In genomic region chr4:149838682-149839081, GRCm38 (mm10) we compare ENCODE assay signal across 9 mouse cellular contexts.
DNase-seq lines count a peak whose midpoint lies in the region; ATAC-seq and TF ChIP-seq lines count a peak whose summit lies in the region.
"Had no signal": no experiment of that assay in that cellular context is flagged by ENCODE, and none has a peak within 500 bp of the region (broad histone marks: within the 10 kb centered on the region; RNA-seq: fewer than 3 reads in every experiment).

No protein-coding gene starts in this region.

- H3K27ac ChIP-seq in testis, adult 2 months (ENCODE audit: control insufficient read depth, insufficient read depth, low read depth, low read length) = no peak overlapping the region
- no peak overlapping the region for H3K27ac ChIP-seq in heart, postnatal 0 days (ENCODE audit: low read depth)
- H3K27ac ChIP-seq in liver, postnatal 0 days (ENCODE audit: low read depth) = no peak overlapping the region
- no peak overlapping the region for H3K27ac ChIP-seq in forebrain, embryonic 13.5 days
- H3K27ac ChIP-seq: macrophage had no signal

- no peaks in the 10 kb centered on the region for H3K27me3 ChIP-seq in testis, adult 2 months (ENCODE audit: control insufficient read depth, insufficient read depth, low read length)
- no peaks in the 10 kb centered on the region for H3K27me3 ChIP-seq in heart, postnatal 0 days (ENCODE audit: control insufficient read depth, insufficient read depth, low read length)
- H3K27me3 ChIP-seq in liver, postnatal 0 days (ENCODE audit: insufficient read depth, low read length) = peaks cover 7% of the 10 kb centered on the region; the same call in 1 of the 2 replicates
- no peaks in the 10 kb centered on the region for H3K27me3 ChIP-seq in forebrain, embryonic 13.5 days

- no peak overlapping the region for H3K9ac ChIP-seq in heart, postnatal 0 days (replicated peaks; ENCODE audit: low read depth, low read length)
- H3K9ac ChIP-seq in liver, postnatal 0 days (replicated peaks) = no peak overlapping the region
- no peak overlapping the region for H3K9ac ChIP-seq in forebrain, embryonic 13.5 days

- no peak overlapping the region for H3K4me3 ChIP-seq in testis, adult 2 months (ENCODE audit: control insufficient read depth, low read depth, low read length)
- no peak overlapping the region for H3K4me3 ChIP-seq in heart, postnatal 0 days (ENCODE audit: low read depth, low read length)
- no peak overlapping the region for H3K4me3 ChIP-seq in liver, postnatal 0 days (ENCODE audit: low read depth, low read length)
- no peak overlapping the region for H3K4me3 ChIP-seq in forebrain, embryonic 13.5 days

- DNase-seq in adrenal gland, adult 18-20 months (ENCODE audit: low spot score in 2 of 2) = peak; percentile 51 to 61
- DNase-seq in adrenal gland, adult 8-10 months = no peak
- DNase-seq in testis, postnatal 14 days (ENCODE audit: low spot score) = no peak
- DNase-seq in heart, postnatal 0 days (ENCODE audit: low spot score) = no peak
- no peak for DNase-seq in liver, postnatal 0 days
- DNase-seq in thymus, postnatal 14 days = peak; percentile 73

- no peaks in the 10 kb centered on the region for H3K36me3 ChIP-seq in testis, adult 2 months (ENCODE audit: control insufficient read depth, insufficient read depth, low read length)
- H3K36me3 ChIP-seq in heart, postnatal 0 days (replicated peaks; ENCODE audit: control insufficient read depth, insufficient read depth, low read length) = no peaks in the 10 kb centered on the region
- no peaks in the 10 kb centered on the region for H3K36me3 ChIP-seq in liver, postnatal 0 days (replicated peaks; ENCODE audit: insufficient read depth, low read length)
- H3K36me3 ChIP-seq in forebrain, embryonic 13.5 days (ENCODE audit: poor library complexity, severe bottlenecking) = no peaks in the 10 kb centered on the region

- no peak overlapping the region for H3K4me2 ChIP-seq in heart, postnatal 0 days (ENCODE audit: low read depth, low read length)
- no peak overlapping the region for H3K4me2 ChIP-seq in liver, postnatal 0 days (ENCODE audit: low read depth, low read length)
- no peak overlapping the region for H3K4me2 ChIP-seq in forebrain, embryonic 13.5 days

- WGBS in heart, postnatal 0 days = 9% methylated on average over 3 of the region's 3 CpGs
- WGBS in liver, postnatal 0 days (ENCODE audit: insufficient replicate concordance) = 2% methylated on average over 3 of the region's 3 CpGs
- 9% methylated on average over 3 of the region's 3 CpGs for WGBS in forebrain, embryonic 13.5 days

- no peak for TF ChIP-seq POLR2A in testis, adult 2 months (IDR thresholded peaks at IDR 0.05; ENCODE audit: control insufficient read depth, low read depth, low read length)

- H3K4me1 ChIP-seq in testis, adult 2 months (ENCODE audit: control insufficient read depth, insufficient read depth, low read length) = peaks cover 7% of the 10 kb centered on the region
- H3K4me1 ChIP-seq in heart, postnatal 0 days (ENCODE audit: control insufficient read depth, insufficient read depth) = peaks cover 13% of the 10 kb centered on the region; the same call in 1 of the 2 replicates
- H3K4me1 ChIP-seq in liver, postnatal 0 days (ENCODE audit: insufficient read depth) = no peaks in the 10 kb centered on the region
- no peaks in the 10 kb centered on the region for H3K4me1 ChIP-seq in forebrain, embryonic 13.5 days

- no peaks in the 10 kb centered on the region for H3K9me3 ChIP-seq in heart, postnatal 0 days (replicated peaks; ENCODE audit: control insufficient read depth, low read length)
- H3K9me3 ChIP-seq in liver, postnatal 0 days (ENCODE audit: low read length) = no peaks in the 10 kb centered on the region
- H3K9me3 ChIP-seq in forebrain, embryonic 13.5 days (replicated peaks) = no peaks in the 10 kb centered on the region

- no peak for TF ChIP-seq EP300 in heart, postnatal 0 days (IDR thresholded peaks at IDR 0.05; ENCODE audit: low read depth)
- TF ChIP-seq EP300 in liver, postnatal 0 days (IDR thresholded peaks at IDR 0.05; ENCODE audit: low read depth) = no peak

- peak; percentile 46; the same call in 1 of the 2 replicates for TF ChIP-seq CTCF in testis, adult 2 months (IDR thresholded peaks at IDR 0.05; ENCODE audit: control insufficient read depth, insufficient read depth, insufficient replicate concordance, low read depth, low read length)
- TF ChIP-seq CTCF in heart, postnatal 0 days (IDR thresholded peaks at IDR 0.05; ENCODE audit: low read depth) = peak; percentile 66
- peak; percentile 70 for TF ChIP-seq CTCF in liver, postnatal 0 days (IDR thresholded peaks at IDR 0.05; ENCODE audit: low read depth)

- peak; percentile 39; the same call in 1 of the 2 replicates for ATAC-seq in heart, postnatal 0 days (ENCODE audit: insufficient read depth, low read depth)
- no peak for ATAC-seq in liver, postnatal 0 days
- no peak for ATAC-seq in forebrain, embryonic 13.5 days

Comparison
In these comparisons a context has a peak if more than half of its experiments do, and no peak if none do; other contexts are left out.
1. DNase-seq: peak in adrenal gland, adult 18-20 months (2 of 2) and thymus, postnatal 14 days (single experiment); none in adrenal gland, adult 8-10 months (single experiment), testis, postnatal 14 days (single experiment), heart, postnatal 0 days (single experiment) and liver, postnatal 0 days (single experiment).
2. Peak in every context shown above with its lines, with median percentiles within 50 percentile points of each other: CTCF ChIP-seq.